Mouse (Mus musculus) left cerebral cortex, adult 9 months (tissue): ENCODE data around the gene Mtus2.

ENCODE experiments used
- DNase-seq, 2 experiments: peaks; one replicate each; pipeline ENCODE4 v3.0.0; 2022; ENCODE audit warnings: low spot score in 2 of 2

The Mtus2 gene

DNA sequence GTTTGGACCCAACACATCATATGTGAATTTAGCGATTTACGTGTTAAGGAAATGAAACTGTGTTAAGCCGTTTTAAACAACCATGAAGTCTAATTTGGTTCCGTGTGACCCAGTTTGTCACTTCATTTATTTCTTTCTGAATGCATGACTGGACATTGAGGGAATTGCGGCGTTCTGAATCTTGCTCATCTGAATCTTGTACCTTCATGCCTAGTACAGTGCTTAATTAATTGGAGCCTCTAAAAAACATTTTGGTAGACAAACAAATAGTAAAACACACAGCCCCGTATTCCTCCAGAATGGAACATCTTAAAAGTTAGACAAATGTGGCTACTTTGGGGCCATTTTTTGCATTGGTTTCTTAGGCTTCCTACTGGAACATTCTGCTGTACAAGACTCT is 84.5 kb downstream of the Mtus2 start:
- DNase-seq, result no peak

GRCm38 (mm10) chr5:148048200-148048599 is 91.1 kb downstream of the Mtus2 start:
- DNase-seq, result no peak

GRCm38 (mm10) chr5:148049304-148049703 is 92.2 kb downstream of the Mtus2 start:
- no peak for DNase-seq

- DNase-seq, result no peak
Measured at GRCm38 (mm10) chr5:148052846-148053608, 95.9 kb downstream of the Mtus2 start.

- DNase-seq, result no peak
Measured at GRCm38 (mm10) chr5:148053609-148053990, 96.5 kb downstream of the Mtus2 start.

DNA sequence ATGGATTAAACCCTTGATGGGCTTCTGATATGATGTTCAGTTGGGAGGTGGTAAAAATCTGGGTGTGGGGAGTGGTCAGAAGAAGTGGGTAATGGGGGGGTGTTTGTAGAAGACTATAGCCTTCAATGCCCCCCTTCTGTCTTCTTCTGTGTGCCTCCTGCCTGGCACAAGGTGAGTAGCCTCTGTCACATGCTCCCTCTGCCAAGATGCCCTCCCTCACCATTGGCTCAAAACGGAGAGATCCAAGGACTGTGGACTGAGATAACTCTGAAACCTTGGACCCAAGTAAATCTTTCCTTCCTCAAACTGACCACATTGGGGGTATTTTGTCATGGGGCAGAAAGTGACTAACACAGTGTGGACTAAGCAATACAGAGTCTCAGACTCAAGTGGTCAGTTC is 99.7 kb downstream of the Mtus2 start:
- DNase-seq, result no peak

DNA sequence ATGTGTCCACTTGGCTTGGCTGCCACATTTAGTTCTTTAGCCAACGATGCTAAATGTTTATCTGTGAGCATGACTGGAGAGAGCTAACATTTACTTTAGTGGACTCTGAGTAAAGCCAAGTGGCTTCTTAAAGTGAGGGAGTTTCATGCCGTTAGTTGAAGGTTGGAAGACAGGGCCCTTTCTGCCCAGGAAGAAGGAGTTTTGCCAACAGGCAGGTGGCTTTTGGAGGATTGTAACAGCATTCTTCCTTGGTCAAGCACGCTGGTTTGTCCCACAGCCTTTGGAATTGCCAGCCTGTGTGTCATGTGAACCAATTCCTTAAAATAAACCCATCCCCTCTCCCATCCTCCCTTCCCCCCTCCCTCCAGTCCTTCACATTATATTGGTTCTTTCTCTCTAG is 100.3 kb downstream of the Mtus2 start:
- DNase-seq, result no peak

- DNase-seq, result no peak
Measured at GRCm38 (mm10) chr5:148059339-148059738, 102.2 kb downstream of the Mtus2 start.

DNA sequence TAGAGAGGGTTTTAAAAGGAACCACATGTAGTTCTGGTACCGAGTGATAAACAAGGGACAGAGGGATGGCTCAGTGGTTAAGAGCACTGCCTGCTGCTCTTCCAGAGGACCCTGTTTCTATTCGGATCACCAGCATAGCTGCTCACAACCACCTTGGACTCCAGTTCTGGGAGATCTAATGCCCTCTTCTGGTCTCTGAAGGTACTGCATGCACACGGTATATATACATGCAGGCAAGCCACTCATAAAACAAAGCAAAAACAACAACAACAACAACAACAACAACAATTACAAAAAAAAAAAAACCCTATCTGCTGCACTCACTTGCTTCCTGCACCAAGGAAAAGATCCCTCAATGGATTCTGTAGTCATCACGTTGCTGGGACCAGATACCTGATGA is 104.7 kb downstream of the Mtus2 start:
- DNase-seq, result no peak

DNA sequence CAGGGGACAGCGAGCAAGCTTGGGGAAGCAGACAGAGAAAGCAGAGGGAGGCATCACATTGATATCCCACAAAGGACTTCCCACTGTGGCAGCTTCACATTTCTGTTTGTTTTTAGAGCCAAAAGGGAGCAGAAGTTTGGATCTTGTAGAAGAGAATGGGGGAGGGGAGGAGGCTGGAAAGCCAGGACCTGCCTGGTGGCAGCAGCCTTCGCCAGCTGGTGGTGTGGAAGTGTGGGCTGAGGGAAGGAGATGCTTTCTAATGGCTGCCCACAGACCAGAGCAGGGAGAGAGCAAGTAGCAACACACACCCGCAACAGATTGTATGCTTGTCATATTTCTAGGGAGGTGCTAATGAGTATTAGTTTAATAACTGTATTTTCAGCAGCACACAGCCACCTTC is 106.6 kb downstream of the Mtus2 start:
- no peak for DNase-seq

- DNase-seq, result peak in 1 of 2 experiments; percentile 25
Measured at GRCm38 (mm10) chr5:148065251-148065650, 108.1 kb downstream of the Mtus2 start.

- DNase-seq, result no peak
Measured at GRCm38 (mm10) chr5:148069909-148070308, 112.8 kb downstream of the Mtus2 start.

DNA sequence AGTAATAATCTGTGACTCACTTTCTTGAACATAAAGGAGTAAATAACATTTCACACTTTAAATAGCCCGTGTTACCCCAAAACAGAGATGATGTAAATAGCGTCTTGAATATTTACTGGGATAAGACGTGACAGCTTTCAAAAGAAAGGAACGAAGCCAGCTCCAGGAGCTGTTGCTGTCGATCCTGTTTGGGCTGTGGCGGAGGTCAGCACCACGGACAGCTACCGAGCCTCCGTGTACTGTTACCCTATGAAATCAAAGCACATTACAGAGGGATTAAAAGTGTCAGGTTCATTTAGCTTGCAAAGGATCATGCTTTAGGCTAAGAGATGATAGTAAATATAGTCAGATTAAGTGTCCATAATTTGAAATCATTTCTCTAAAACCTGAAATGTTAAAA is 114.7 kb downstream of the Mtus2 start:
- DNase-seq, result no peak

DNA sequence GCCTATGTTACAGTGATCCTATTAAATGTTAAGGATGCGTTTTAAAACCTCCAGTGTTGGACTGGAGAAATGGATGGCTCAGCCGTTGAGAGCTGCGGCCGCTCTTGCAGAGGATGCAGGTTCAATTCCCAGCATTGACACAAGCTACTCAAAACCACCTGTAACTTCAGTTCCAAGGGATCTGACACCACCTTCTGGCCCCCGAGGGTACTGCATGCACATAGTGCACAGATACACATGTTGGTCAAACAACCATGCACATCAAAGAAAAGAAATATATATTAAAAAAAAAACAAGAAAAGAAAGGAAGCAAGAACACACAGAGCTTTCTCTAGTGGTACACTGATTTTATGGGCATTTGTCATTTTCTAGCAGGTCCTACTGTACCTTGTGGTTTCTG is 116.3 kb downstream of the Mtus2 start:
- no peak for DNase-seq

GRCm38 (mm10) chr5:148079732-148080131 is 122.6 kb downstream of the Mtus2 start:
- no peak for DNase-seq

DNA sequence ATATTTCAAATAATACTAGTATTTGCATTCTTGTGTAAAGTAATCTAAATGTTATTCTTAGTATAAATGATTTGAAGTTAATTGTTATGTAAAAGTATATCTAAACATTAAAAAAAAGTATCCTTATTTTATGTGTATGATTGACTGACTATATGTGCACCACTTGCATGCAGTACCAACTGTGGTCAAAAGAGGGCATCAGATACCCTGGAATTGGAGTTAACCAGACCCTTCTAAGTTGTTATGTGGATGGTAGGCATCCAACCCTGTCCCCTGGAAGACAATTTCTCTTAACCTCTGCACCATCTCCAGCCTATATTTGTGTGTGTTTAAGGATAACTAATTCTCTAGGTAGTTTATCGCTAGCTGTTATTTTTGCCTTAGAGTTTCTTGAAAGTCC is 126.4 kb downstream of the Mtus2 start:
- no peak for DNase-seq

- no peak for DNase-seq
Measured at GRCm38 (mm10) chr5:148084766-148085165, 127.6 kb downstream of the Mtus2 start.

DNA sequence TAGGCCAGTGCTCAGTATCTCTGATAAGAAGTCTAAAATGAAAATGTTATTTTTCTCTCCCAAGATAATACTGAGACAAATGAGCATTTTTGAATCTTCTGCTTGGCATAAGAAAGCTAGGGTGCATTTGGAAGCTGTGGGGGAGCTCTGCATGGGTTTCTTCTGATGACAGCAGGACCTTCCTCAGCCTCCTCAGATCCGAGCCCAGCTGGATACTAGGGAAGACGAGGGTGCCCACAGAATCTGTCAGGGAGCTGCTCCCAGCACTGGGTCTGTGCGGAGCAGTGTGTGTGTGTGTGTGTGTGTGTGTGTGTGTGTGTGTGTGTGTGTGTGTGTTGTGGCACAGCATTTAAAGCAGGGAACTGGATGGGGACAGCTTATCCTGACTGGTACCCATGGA is 130.7 kb downstream of the Mtus2 start:
- DNase-seq, result peak in 1 of 2 experiments; percentile 20

DNA sequence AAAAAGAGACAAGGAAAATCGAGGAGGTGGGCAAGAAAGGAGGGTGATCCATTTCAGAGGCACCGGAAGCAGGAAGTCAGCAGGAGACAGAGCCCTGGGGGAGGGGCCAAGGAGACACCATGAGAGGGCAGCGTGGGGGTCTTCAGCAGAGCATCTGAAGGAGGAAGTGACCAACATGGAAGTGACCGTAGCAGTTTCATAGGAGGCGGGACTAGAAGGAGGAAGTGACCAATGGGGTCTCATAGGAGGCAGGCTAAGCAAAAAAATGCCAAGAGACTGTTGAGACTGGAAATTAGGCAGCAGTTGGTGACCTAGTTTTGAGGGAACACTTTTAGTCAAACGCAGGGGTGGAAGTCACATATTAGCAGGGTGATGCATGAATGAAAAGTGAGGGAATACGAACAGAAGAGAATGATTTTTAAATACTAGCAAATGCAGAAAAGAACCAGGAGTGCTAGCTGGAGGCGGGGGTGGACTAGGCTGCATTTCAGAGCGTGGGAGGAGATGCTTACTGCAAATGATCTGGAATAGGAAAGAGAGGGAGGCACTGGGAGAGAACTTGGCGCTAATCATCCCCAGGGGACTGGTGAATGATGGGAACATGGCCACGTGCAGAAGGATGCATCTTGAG is 133.2 kb downstream of the Mtus2 start:
- peak; percentile 62 to 79 for DNase-seq

DNA sequence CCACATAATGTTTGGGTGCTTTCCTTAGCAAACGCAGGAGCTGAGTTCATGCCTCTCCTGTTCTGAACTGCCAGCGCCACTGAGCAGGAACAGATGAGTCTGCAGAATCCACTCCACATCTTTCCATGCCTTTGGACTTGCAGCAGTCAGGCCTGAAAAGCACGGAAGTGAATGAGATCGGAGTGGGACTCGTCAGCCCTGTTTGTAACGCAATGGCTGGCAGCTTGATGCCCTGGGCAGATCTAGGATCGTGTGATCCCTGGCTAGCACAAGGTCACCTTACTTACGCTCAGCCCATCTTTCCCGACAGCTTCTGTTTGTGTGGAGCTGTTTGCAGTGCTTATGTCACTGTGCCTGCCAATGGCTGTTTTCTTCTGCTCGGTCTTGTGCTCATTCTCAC is 137.5 kb downstream of the Mtus2 start:
- DNase-seq, result no peak

GRCm38 (mm10) chr5:148099356-148099755 is 142.2 kb downstream of the Mtus2 start:
- DNase-seq, result no peak

GRCm38 (mm10) chr5:148107324-148107723 is 150.2 kb downstream of the Mtus2 start:
- no peak for DNase-seq

GRCm38 (mm10) chr5:148107890-148108289 is 150.8 kb downstream of the Mtus2 start:
- no peak for DNase-seq

DNA sequence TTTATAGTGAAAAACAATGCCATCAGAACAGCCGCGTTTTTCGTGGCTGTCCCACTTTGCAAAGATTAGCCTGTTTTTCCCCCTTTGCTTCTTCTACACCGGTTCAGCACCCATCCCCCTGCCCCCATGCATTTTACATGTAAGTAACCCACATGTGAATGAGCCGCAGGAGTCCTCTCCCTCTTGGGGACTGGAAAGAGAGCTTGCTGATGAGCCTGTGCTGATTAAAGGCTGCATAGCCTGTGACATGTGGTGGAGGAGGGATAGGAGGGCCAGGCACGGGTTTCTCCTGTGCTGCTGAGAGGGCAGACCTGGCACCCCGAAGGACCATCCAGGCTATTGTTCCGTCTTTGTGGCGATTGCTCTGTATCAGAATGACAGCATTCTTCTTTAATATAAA is 151.2 kb downstream of the Mtus2 start:
- no peak for DNase-seq
